Mouse (Mus musculus): ENCODE results near the gene Evx1. TPM values are rescaled to one million over a fixed set of nuclear protein-coding genes. Genes with fewer than 3 reads are reported as not detected.

Evx1 gene
- polyA plus RNA-seq, 1 experiment: not detected

DNA sequence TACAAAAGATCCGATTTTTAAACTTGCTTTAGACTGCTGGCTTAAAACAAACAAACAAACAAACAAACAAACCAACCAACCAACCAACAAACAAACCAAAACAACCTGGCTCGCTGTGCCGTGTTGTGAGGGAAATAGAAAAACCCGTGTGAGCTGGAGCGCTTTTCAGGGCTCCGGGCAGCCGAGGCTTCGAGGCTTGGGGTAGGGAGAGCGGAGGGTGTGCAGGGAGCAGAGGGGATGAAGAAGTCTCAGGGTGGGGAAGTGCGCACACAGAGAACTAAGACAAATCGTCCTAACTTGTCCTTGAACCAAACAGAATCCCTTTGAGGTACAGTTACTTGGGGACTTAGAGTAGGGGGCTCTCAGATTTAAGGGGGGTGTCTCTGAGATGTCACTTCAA is 38.7 kb upstream of the Evx1 start:
- no peak overlapping the region for H3ac ChIP-seq (ENCODE audit: control insufficient read depth, insufficient read length)
- H3K4me3 ChIP-seq: no peak overlapping the region
- no peaks in the 10 kb centered on the region for H3K27me3 ChIP-seq (ENCODE audit: control insufficient read depth, insufficient read depth, insufficient read length)
- no peak for TF ChIP-seq REST (IDR thresholded peaks at IDR 0.05; ENCODE audit: insufficient read depth, insufficient read length)
- TF ChIP-seq CEBPB (IDR thresholded peaks at IDR 0.05; ENCODE audit: insufficient read depth, poor library complexity, severe bottlenecking): no peak
- no peak for TF ChIP-seq SRF (IDR thresholded peaks at IDR 0.05; ENCODE audit: control insufficient read depth, insufficient read length, low read depth)
- no peak for TF ChIP-seq MAX (IDR thresholded peaks at IDR 0.05; ENCODE audit: low read depth)
- H3K36me3 ChIP-seq (ENCODE audit: control insufficient read depth, insufficient read depth): no peaks in the 10 kb centered on the region
- no peak overlapping the region for H3K4me2 ChIP-seq (ENCODE audit: low read depth)
- no peaks in the 10 kb centered on the region for H3K79me2 ChIP-seq (ENCODE audit: control insufficient read depth, insufficient read depth)

DNA sequence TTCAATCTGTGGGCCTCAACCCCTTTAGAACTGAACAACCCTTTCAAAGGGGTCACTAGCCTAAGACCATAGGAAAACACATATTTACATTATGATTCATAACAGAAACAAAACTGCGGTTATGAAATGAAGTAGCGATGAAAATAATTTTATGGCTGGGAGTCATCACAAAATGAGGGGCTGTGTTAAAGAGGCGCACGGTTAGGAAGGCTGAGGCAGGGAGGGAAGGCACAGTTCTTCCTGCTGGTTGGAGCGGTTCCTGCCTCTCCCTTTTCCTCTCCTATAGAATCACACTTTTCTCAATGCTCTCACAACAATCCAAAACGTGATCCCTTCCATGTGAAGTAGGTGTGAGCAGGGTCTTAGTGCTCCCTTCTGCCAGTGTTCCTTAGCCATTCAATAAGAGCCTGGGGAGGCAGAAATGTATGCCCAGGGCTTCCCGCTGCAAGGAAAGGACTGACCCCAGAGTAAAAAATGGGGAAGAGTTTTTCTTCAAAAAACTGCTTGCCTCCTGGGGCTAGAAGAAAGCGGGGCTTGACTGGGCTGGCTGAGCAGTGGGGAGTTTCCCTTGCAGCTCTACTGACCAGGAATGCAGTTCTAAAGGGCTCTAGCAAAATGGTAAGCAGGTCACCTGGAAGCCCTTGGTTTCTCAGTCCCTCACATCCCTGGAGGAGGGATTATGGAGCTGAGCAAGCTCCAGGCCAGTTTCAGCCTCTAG is 37.6 kb upstream of the Evx1 start:
- H3K4me3 ChIP-seq: no peak overlapping the region
- no peak overlapping the region for H3K4me2 ChIP-seq (ENCODE audit: low read depth)
- no peak for TF ChIP-seq MAX (IDR thresholded peaks at IDR 0.05; ENCODE audit: low read depth)
- TF ChIP-seq MYOD1 (IDR thresholded peaks at IDR 0.05; ENCODE audit: control insufficient read depth in 1 of 3, insufficient read length in 2 of 3, low read depth in 2 of 3): no peak
- H3K36me3 ChIP-seq (ENCODE audit: control insufficient read depth, insufficient read depth): no peaks in the 10 kb centered on the region
- no peak overlapping the region for H3ac ChIP-seq (ENCODE audit: control insufficient read depth, insufficient read length)
- no peaks in the 10 kb centered on the region for H3K27me3 ChIP-seq (ENCODE audit: control insufficient read depth, insufficient read depth, insufficient read length)
- no peaks in the 10 kb centered on the region for H3K79me2 ChIP-seq (ENCODE audit: control insufficient read depth, insufficient read depth)

DNA sequence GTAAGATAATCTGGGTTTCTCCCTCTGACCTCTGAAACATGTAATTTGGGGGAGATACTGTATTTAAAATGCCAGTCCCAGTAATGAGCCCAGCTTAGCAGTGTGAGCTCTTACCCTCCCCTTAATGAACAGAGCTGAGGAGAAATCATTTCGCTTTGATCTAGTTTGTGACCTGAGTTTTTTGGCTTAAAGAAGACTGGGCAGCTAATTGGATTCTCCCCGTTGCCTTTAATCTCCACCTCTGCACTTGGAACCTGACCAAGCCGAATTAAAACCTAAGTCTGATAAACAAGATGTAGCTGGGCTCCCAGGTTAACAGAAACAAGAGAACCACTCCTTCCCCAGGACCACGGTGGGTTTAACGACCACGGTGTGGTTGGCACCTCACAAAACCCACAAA is 36.9 kb upstream of the Evx1 start:
- no peak for TF ChIP-seq POLR2A (IDR thresholded peaks at IDR 0.05; ENCODE audit: insufficient read length, low read depth)
- no peak for TF ChIP-seq CEBPB (IDR thresholded peaks at IDR 0.05; ENCODE audit: insufficient read depth, poor library complexity, severe bottlenecking)
- no peak for TF ChIP-seq E2F4 (IDR thresholded peaks at IDR 0.05; ENCODE audit: insufficient read depth)
- no peak for TF ChIP-seq REST (IDR thresholded peaks at IDR 0.05; ENCODE audit: insufficient read depth, insufficient read length)
- TF ChIP-seq MYOD1 (IDR thresholded peaks at IDR 0.05; ENCODE audit: control insufficient read depth in 1 of 3, insufficient read length in 2 of 3, low read depth in 2 of 3): no peak
- no peak for TF ChIP-seq TCF12 (IDR thresholded peaks at IDR 0.05; ENCODE audit: insufficient read depth, poor library complexity, severe bottlenecking)
- Histone ChIP-seq H3K4me2 (ENCODE audit: low read depth) (no peak overlapping the region), H3K27me3 (ENCODE audit: control insufficient read depth, insufficient read depth, insufficient read length) (no peaks in the 10 kb centered on the region), H3K4me3 (no peak overlapping the region), H3K36me3 (ENCODE audit: control insufficient read depth, insufficient read depth) (no peaks in the 10 kb centered on the region), H3K79me2 (ENCODE audit: control insufficient read depth, insufficient read depth) (no peaks in the 10 kb centered on the region), H3ac (ENCODE audit: control insufficient read depth, insufficient read length) (no peak overlapping the region)

DNA sequence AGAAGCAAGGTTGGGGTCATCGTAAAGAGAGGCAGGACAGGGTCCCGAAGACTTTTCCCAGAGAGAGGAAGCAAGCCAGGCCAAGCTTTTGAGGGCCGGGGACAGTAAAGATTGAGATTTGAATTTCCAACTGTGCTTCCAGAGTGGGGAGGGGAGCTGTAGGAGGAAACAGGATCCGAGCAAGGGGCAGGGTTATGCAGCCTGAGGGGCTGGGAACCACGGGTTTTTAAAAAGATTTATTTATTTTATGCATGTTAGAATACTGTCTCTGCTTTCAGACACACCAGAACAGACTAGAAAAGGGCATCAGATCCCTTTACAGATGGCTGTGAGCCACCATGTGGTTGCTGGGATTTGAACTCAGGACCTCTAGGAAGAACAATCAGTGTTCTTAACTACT is 36.4 kb upstream of the Evx1 start:
- Histone ChIP-seq H3K79me2 (ENCODE audit: control insufficient read depth, insufficient read depth) (no peaks in the 10 kb centered on the region), H3K4me2 (ENCODE audit: low read depth) (no peak overlapping the region), H3K36me3 (ENCODE audit: control insufficient read depth, insufficient read depth) (no peaks in the 10 kb centered on the region), H3K27me3 (ENCODE audit: control insufficient read depth, insufficient read depth, insufficient read length) (no peaks in the 10 kb centered on the region), H3K4me3 (no peak overlapping the region), H3ac (ENCODE audit: control insufficient read depth, insufficient read length) (no peak overlapping the region)
- TF ChIP-seq CEBPB (IDR thresholded peaks at IDR 0.05; ENCODE audit: insufficient read depth, poor library complexity, severe bottlenecking) (no peak), POLR2A (IDR thresholded peaks at IDR 0.05; ENCODE audit: insufficient read length, low read depth) (no peak), POLR2AphosphoS2 (IDR thresholded peaks at IDR 0.05; ENCODE audit: insufficient read length, low read depth) (no peak), MYOD1 (IDR thresholded peaks at IDR 0.05; ENCODE audit: control insufficient read depth in 1 of 3, insufficient read length in 2 of 3, low read depth in 2 of 3) (no peak)

DNA sequence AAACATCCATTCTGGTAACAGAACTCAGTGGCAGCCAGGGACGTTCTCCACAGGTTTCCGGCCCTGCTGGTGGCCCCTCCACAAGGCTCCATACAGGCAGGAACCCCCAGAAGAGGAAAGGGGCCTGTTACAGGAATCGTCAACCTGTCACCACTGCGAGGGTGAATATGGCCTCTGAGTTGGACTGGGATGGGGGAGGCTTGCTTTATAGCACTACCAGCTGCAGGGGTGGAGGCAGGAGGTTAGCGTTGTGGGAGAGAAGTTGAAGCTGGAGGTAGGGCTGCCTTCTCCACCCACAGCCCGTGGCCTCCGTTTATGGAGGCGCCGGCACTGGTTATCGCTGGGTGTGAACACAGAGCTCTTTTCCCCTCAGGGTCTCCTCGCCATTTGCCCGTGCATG is 32.2 kb upstream of the Evx1 start:
- Histone ChIP-seq H3K4me2 (ENCODE audit: low read depth) (no peak overlapping the region), H3K36me3 (ENCODE audit: control insufficient read depth, insufficient read depth) (no peaks in the 10 kb centered on the region), H3ac (ENCODE audit: control insufficient read depth, insufficient read length) (no peak overlapping the region), H3K27me3 (ENCODE audit: control insufficient read depth, insufficient read depth, insufficient read length) (no peaks in the 10 kb centered on the region), H3K4me3 (no peak overlapping the region), H3K79me2 (ENCODE audit: control insufficient read depth, insufficient read depth) (no peaks in the 10 kb centered on the region)
- TF ChIP-seq MAX (IDR thresholded peaks at IDR 0.05; ENCODE audit: low read depth): no peak
- no peak for TF ChIP-seq MYOD1 (IDR thresholded peaks at IDR 0.05; ENCODE audit: control insufficient read depth in 1 of 3, insufficient read length in 2 of 3, low read depth in 2 of 3)
- no peak for TF ChIP-seq REST (IDR thresholded peaks at IDR 0.05; ENCODE audit: insufficient read depth, insufficient read length)
- no peak for TF ChIP-seq POLR2AphosphoS2 (IDR thresholded peaks at IDR 0.05; ENCODE audit: insufficient read length, low read depth)
- TF ChIP-seq SRF (IDR thresholded peaks at IDR 0.05; ENCODE audit: control insufficient read depth, insufficient read length, low read depth): no peak
- no peak for TF ChIP-seq CEBPB (IDR thresholded peaks at IDR 0.05; ENCODE audit: insufficient read depth, poor library complexity, severe bottlenecking)
- no peak for TF ChIP-seq MYOG (IDR thresholded peaks at IDR 0.05; ENCODE audit: control insufficient read depth in 1 of 3, insufficient read depth in 1 of 3, insufficient read length in 2 of 3, low read depth in 2 of 3)
- TF ChIP-seq POLR2A (IDR thresholded peaks at IDR 0.05; ENCODE audit: insufficient read length, low read depth): no peak
- TF ChIP-seq USF1 (IDR thresholded peaks at IDR 0.05; ENCODE audit: low read depth): no peak

DNA sequence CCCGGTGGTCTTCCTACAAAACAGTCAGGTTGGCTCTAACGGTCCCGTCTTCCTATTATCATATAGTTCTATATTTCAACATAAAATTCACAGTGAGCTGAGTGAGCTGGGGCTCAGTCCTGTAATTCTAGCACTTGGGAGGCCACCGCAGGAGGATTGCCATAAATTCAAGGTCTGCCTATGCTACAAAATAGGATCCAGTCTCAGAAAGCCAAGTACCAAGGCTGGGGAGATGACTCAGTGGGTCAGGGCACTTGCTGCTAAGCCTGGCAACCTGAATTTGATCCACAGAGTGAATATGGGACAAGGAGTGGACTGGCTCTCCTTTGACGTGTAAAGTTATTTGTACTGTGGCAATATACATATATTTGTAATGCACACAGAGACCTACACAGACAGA is 29.4 kb upstream of the Evx1 start:
- no peak overlapping the region for H3K4me2 ChIP-seq (ENCODE audit: low read depth)
- H3K27me3 ChIP-seq (ENCODE audit: control insufficient read depth, insufficient read depth, insufficient read length): no peaks in the 10 kb centered on the region
- no peak overlapping the region for H3K4me3 ChIP-seq
- H3ac ChIP-seq (ENCODE audit: control insufficient read depth, insufficient read length): no peak overlapping the region
- no peaks in the 10 kb centered on the region for H3K36me3 ChIP-seq (ENCODE audit: control insufficient read depth, insufficient read depth)
- no peak for TF ChIP-seq POLR2AphosphoS2 (IDR thresholded peaks at IDR 0.05; ENCODE audit: insufficient read length, low read depth)
- no peak for TF ChIP-seq MAX (IDR thresholded peaks at IDR 0.05; ENCODE audit: low read depth)
- no peak for TF ChIP-seq REST (IDR thresholded peaks at IDR 0.05; ENCODE audit: insufficient read depth, insufficient read length)
- TF ChIP-seq MYOG (IDR thresholded peaks at IDR 0.05; ENCODE audit: control insufficient read depth in 1 of 3, insufficient read depth in 1 of 3, insufficient read length in 2 of 3, low read depth in 2 of 3): no peak
- TF ChIP-seq TCF12 (IDR thresholded peaks at IDR 0.05; ENCODE audit: insufficient read depth, poor library complexity, severe bottlenecking): no peak
- TF ChIP-seq USF1 (IDR thresholded peaks at IDR 0.05; ENCODE audit: low read depth): no peak
- no peak for TF ChIP-seq E2F4 (IDR thresholded peaks at IDR 0.05; ENCODE audit: insufficient read depth)
- TF ChIP-seq CEBPB (IDR thresholded peaks at IDR 0.05; ENCODE audit: insufficient read depth, poor library complexity, severe bottlenecking): no peak
- no peak for TF ChIP-seq TCF3 (IDR thresholded peaks at IDR 0.05; ENCODE audit: insufficient read length, low read depth)
- no peak for TF ChIP-seq SRF (IDR thresholded peaks at IDR 0.05; ENCODE audit: control insufficient read depth, insufficient read length, low read depth)
- TF ChIP-seq MYOD1 (IDR thresholded peaks at IDR 0.05; ENCODE audit: control insufficient read depth in 1 of 3, insufficient read length in 2 of 3, low read depth in 2 of 3): no peak
- TF ChIP-seq POLR2A (IDR thresholded peaks at IDR 0.05; ENCODE audit: insufficient read length, low read depth): no peak
- H3K79me2 ChIP-seq (ENCODE audit: control insufficient read depth, insufficient read depth): no peaks in the 10 kb centered on the region
